Mouse (Mus musculus) heart, adult 2 months (tissue): ENCODE data around the gene Keap1.

Experiments used
- CTCF ChIP-seq: fragments of 200-600 bp; IDR thresholded peaks from 2 replicates; pipeline ENCODE4 v1.8.1; 2022; ENCODE audit warnings: antibody characterized with exemption, mild to moderate bottlenecking, moderate library complexity
- POLR2A ChIP-seq: fragments of 200-500 bp; IDR thresholded peaks from 2 replicates; pipeline ENCODE4 v1.6.1; 2011; ENCODE audit warnings: mild to moderate bottlenecking, low read depth, low read length, control low read depth; ENCODE audit not compliant: insufficient read depth

- TF ChIP-seq POLR2A (no peak), CTCF (peak; percentile 75)
Observed at GRCm38 (mm10) chr9:21221383-21221929, 17.7 kb downstream of the Keap1 start.
